Mouse (Mus musculus) frontal cortex, adult 2 months (tissue): ENCODE data around the gene Akt1. TPM values are rescaled to one million over a fixed set of nuclear protein-coding genes. Genes with fewer than 3 reads are reported as not detected.

ENCODE experiments used
- DNase-seq, 2 experiments: peaks; one replicate each; pipeline ENCODE4 v3.0.0; 2022; ENCODE audit warnings: low spot score in 1 of 2; ENCODE audit errors: extremely low spot score in 1 of 2
- polyA plus RNA-seq: library from polyadenylated mRNA; depleted of rRNA; stranded (reverse); fragments of >200 nt; gene quantifications from 2 replicates; pipeline ENCODE4 v1.2.3, GENCODE M21; 2012; rRNA removed

Akt1 gene
- polyA plus RNA-seq, 1 experiment, result 175 TPM

- peak in 1 of 2 experiments; percentile 60 for DNase-seq
Observed at GRCm38 (mm10) chr12:112604709-112605649, 69.7 kb downstream of the Akt1 start.

- peak in 1 of 2 experiments; percentile 51 for DNase-seq
Observed at GRCm38 (mm10) chr12:112604022-112604421, 70.7 kb downstream of the Akt1 start.

Other genes with a start within 250 kb of the Akt1 start
- 0.04 TPM in 2 replicates for gene A530016L24Rik, start 185.4 kb downstream of the Akt1 start, polyA plus RNA-seq
- gene Tmem179, start 158.1 kb downstream of the Akt1 start, polyA plus RNA-seq, result 116 and 119 TPM in 2 replicates
- 87.3 and 106 TPM in 2 replicates for gene Inf2, start 86.1 kb downstream of the Akt1 start, polyA plus RNA-seq
- gene Adssl1, start 54.8 kb downstream of the Akt1 start, polyA plus RNA-seq, result 32.6 and 33.0 TPM in 2 replicates
- 24.4 and 30.2 TPM in 2 replicates for gene Siva1, start 30.2 kb downstream of the Akt1 start, polyA plus RNA-seq
- 0.90 and 1.4 TPM in 2 replicates for gene Zbtb42, start 3.9 kb upstream of the Akt1 start, polyA plus RNA-seq
- 107 and 119 TPM in 2 replicates for gene Cep170b, start 45.6 kb upstream of the Akt1 start, polyA plus RNA-seq
- gene Pld4, start 85.8 kb upstream of the Akt1 start, polyA plus RNA-seq, result 14.0 and 20.4 TPM in 2 replicates
- gene Ahnak2, start 127.8 kb upstream of the Akt1 start, polyA plus RNA-seq, result 1.5 and 1.9 TPM in 2 replicates
- gene Clba1, start 134.1 kb upstream of the Akt1 start, polyA plus RNA-seq, result 13.8 and 14.1 TPM in 2 replicates
- gene Cdca4, start 154.5 kb upstream of the Akt1 start, polyA plus RNA-seq, result 10.2 and 10.6 TPM in 2 replicates
- gene Gpr132, start 193.3 kb upstream of the Akt1 start, polyA plus RNA-seq, result 0.10 and 0.15 TPM in 2 replicates